Mouse (Mus musculus) B cell, adult (primary cell): Measurements from ENCODE around the gene Apoc2. TPM values are rescaled to one million over a fixed set of nuclear protein-coding genes. Genes with fewer than 3 reads are reported as not detected.

ENCODE experiments used
- total RNA-seq: library from RNA; stranded (reverse); gene quantifications from 4 replicates; pipeline ENCODE4 v1.2.4, GENCODE M21; 2023; ENCODE audit not compliant: inconsistent age

The Apoc2 gene
- not detected in 4 replicates for total RNA-seq

DNA sequence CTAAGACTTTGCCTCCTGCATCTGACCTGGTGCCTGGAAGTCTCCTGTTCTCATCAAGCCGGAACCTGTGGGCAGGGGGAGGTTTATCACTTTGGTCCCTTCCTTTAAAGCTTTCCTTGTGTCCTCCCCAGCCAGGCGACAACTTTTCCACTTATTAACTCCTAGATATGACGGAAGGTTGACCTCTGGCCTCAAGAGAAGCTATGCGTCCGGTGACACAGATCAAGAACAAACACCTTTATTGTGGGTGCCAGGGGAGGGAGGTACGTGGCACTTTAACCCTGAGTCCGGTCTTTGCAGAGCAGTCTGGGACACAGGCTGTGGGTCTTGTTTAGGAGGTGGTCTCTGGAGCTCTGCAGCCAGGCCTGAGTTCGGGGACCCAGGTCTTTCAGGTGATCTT is at the start of gene Apoc2:
Gene Apoc2 (minus strand): TSS at position 70 of the 400 bp plus-strand sequence.

GRCm38 (mm10) chr7:19715239-19716054 is 37.7 kb upstream of the Apoc2 start, which contains the start of gene Tomm40:
TSS of gene Tomm40 (minus strand) at chr7:19715438.

GRCm38 (mm10) chr7:19698907-19699826 is 21.4 kb upstream of the Apoc2 start, which contains the start of gene Apoe:
TSS of gene Apoe (minus strand) at chr7:19699188.

DNA sequence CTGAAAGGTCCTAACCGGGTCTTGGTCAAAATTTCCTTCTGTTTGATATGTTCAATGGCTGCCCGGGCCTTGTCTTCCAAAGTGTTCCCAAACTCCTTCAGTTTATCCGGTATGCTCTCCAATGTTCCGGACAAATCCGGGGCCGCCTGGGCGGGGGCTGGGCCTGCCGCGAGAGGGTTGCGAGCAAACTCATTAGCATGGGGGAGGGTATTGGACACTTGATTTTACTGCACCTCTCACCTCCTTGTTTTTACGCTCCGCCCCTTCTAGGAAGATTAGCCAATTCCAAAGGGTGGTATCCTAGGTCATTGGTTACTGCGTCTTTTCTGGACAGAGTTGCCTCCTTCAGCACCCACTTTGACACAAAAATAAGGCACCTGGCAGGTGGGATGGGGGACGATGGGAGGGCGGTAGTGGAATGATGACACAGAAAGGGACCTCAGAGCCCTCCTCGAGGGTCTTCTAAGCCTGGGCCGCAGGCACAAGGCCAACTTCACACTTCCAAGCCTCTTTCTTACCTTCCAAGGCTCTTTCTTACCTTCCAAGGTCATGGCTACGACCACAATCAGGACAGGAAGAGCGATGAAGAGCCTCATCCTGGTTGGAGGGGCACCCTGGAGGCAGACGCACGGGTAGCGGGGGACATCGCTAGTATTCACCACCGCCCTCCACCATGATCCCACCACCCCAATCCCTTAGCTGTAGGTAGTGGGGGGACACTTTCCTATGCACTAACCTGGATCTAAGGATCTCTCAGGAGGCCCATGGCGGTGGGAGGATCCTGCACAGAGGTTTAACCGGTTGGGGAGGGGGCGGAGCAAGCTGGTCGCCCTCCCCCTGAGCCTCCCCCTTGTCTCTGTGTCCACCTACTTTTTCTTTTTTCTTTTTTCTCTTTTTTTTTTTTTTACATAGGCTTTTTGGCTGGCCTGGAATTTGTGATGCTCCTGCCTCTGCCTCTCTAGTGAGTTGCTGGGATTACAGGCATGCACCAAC is 14.4 kb upstream of the Apoc2 start, which contains the start of gene Apoc1:
Gene Apoc1 (minus strand): TSS at position 788 of the 993 bp plus-strand sequence.

DNA sequence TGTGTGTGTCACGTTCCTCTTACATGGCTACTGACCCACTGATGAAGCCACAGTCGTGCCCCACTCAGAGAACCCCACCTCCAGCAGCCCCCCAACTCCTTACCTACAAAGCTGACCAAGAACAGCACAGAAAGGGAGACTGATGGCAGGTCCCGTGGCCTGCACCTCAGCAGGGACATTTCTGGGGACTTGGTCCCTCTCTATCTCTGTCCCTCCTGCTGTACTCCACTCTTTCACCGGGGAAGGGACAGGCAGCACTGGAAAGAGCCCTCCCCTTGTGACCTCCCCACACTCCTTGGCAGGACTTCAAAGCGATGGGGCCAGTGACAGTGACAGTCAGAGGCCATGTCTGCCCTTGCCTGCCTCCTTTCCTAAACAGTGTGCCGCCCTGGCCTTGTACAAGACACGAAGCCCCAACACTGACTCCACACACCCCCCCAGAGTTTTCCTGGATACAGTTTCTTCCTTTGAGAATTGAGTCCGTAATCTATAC is 3.5 kb upstream of the Apoc2 start, which contains the start of the genes Gm44805 and Apoc4:
Gene Gm44805 (minus strand): TSS at position 222 of the 493 bp plus-strand sequence.
Gene Apoc4 (minus strand): TSS at position 278 of the 493 bp plus-strand sequence.

GRCm38 (mm10) chr7:19664955-19665841 is 12.5 kb downstream of the Apoc2 start, which contains the start of gene Clptm1:
TSS of gene Clptm1 (minus strand) at chr7:19665033.

DNA sequence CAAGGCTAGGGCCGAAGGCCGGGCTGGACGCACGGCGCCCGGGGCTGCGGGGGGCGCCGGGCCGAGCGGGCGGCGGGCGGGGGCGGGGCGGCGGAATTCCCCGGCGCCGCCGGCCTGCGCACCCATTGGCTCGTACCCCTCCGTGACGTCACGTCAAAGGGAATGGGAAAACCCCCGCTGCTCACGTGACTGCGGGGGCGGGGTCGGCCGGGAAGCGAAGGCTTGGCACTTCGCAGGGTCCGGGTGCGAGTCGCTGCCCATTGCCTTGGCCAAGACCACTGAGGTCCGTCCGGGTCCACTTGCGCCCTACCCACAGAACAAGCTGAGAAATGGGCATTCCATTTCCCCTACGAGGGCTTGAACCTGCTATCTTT is 48.4 kb downstream of the Apoc2 start, which contains the start of gene Relb:
Gene Relb (minus strand): TSS at position 78 of the 374 bp plus-strand sequence.

Other genes starting within 250 kb of the Apoc2 start
- gene Mark4, start 219.1 kb downstream of the Apoc2 start, total RNA-seq: 25.7 to 29.5 TPM (median 27.5 TPM) in 4 replicates
- not detected in 4 replicates for gene Exoc3l2, start 214.6 kb downstream of the Apoc2 start, total RNA-seq
- gene Bloc1s3, start 169.6 kb downstream of the Apoc2 start, total RNA-seq: 4.9 to 6.9 TPM (median 6.1 TPM) in 4 replicates
- 25.7 to 35.6 TPM (median 30.6 TPM) in 4 replicates for gene Trappc6a, start 169.5 kb downstream of the Apoc2 start, total RNA-seq
- 0.39 to 0.57 TPM (median 0.42 TPM) in 3 of 4 replicates, not detected in the other for gene Nkpd1, start 160.1 kb downstream of the Apoc2 start, total RNA-seq
- gene Ppp1r37, start 114.9 kb downstream of the Apoc2 start, total RNA-seq: 50.2 to 62.6 TPM (median 55.2 TPM) in 4 replicates
- gene Zfp296, start 100.7 kb downstream of the Apoc2 start, total RNA-seq: 11.5 to 13.5 TPM (median 12.6 TPM) in 4 replicates
- gene Gemin7, start 100.3 kb downstream of the Apoc2 start, total RNA-seq: 75.7 to 86.9 TPM (median 84.1 TPM) in 4 replicates
- gene Clasrp, start 73.5 kb downstream of the Apoc2 start, total RNA-seq: 100 to 118 TPM (median 109 TPM) in 4 replicates
- gene Relb, start 48.5 kb downstream of the Apoc2 start, total RNA-seq: 110 to 121 TPM (median 118 TPM) in 4 replicates
- 75.3 to 90.5 TPM (median 78.3 TPM) in 4 replicates for gene Clptm1, start 12.9 kb downstream of the Apoc2 start, total RNA-seq
- gene Gm44805, start 3.5 kb upstream of the Apoc2 start, total RNA-seq: not detected in 4 replicates
- gene Apoc4, start 3.5 kb upstream of the Apoc2 start, total RNA-seq: not detected in 4 replicates
- gene Apoc1, start 14.7 kb upstream of the Apoc2 start, total RNA-seq: 1.9 to 4.3 TPM (median 2.0 TPM) in 3 of 4 replicates, not detected in the other
- gene Apoe, start 21.2 kb upstream of the Apoc2 start, total RNA-seq: 84.7 to 201 TPM (median 96.1 TPM) in 4 replicates
- 52.3 to 57.5 TPM (median 53.4 TPM) in 4 replicates for gene Tomm40, start 37.5 kb upstream of the Apoc2 start, total RNA-seq
- gene Nectin2, start 72.5 kb upstream of the Apoc2 start, total RNA-seq: 0.51 TPM in 1 of 4 replicates, not detected in the others
- gene Bcam, start 93.1 kb upstream of the Apoc2 start, total RNA-seq: 0.27 TPM in 1 of 4 replicates, not detected in the others
- 0.78 to 1.3 TPM (median 0.86 TPM) in 3 of 4 replicates, not detected in the other for gene Cblc, start 118.9 kb upstream of the Apoc2 start, total RNA-seq
- 66.2 to 80.5 TPM (median 75.1 TPM) in 4 replicates for gene Bcl3, start 144.8 kb upstream of the Apoc2 start, total RNA-seq
- gene Gm19345, start 174.1 kb upstream of the Apoc2 start, total RNA-seq: not detected in 4 replicates
- gene Ceacam16, start 183.4 kb upstream of the Apoc2 start, total RNA-seq: 15.4 to 22.5 TPM (median 16.2 TPM) in 4 replicates
- gene Ceacam19, start 210.0 kb upstream of the Apoc2 start, total RNA-seq: not detected in 4 replicates
- 15.8 to 22.5 TPM (median 19.3 TPM) in 4 replicates for gene Pvr, start 243.2 kb upstream of the Apoc2 start, total RNA-seq